Mouse (Mus musculus): ENCODE results near the gene Scn5a. TPM values are rescaled to one million over a fixed set of nuclear protein-coding genes. Genes with fewer than 3 reads are reported as not detected.

Scn5a gene
- polyA plus RNA-seq, 1 experiment from 2014 or later, result 0.42 TPM

- no peak for ATAC-seq (ENCODE audit: insufficient read depth, low FRiP score, low read depth)
- 66% methylated on average over 12 of the region's 12 CpGs for WGBS
- H3K9me3 ChIP-seq, result no peaks in the 10 kb centered on the region
- H3K27ac ChIP-seq, result no peak overlapping the region
- H3K27me3 ChIP-seq (replicated peaks), result no peaks in the 10 kb centered on the region; the same call in 1 of the 2 replicates
- no peak overlapping the region for H3K4me3 ChIP-seq (replicated peaks)
- H3K4me1 ChIP-seq, result peaks cover 6% of the 10 kb centered on the region; the same call in 1 of the 2 replicates
- no peak overlapping the region for H3K4me2 ChIP-seq
- no peaks in the 10 kb centered on the region for H3K36me3 ChIP-seq
- H3K9ac ChIP-seq, result no peak overlapping the region
These were observed 16.6 kb downstream of the Scn5a start for GRCm38 (mm10) chr9:119562256-119562655.

GRCm38 (mm10) chr9:119561746-119562145 lies 17.1 kb downstream of the Scn5a start:
- Histone ChIP-seq H3K36me3 (no peaks in the 10 kb centered on the region), H3K4me1 (peaks cover 6% of the 10 kb centered on the region; the same call in 1 of the 2 replicates), H3K9ac (no peak overlapping the region), H3K9me3 (no peaks in the 10 kb centered on the region), H3K4me2 (no peak overlapping the region), H3K27me3 (replicated peaks) (no peaks in the 10 kb centered on the region; the same call in 1 of the 2 replicates), H3K4me3 (replicated peaks) (no peak overlapping the region), H3K27ac (no peak overlapping the region)
- no peak for ATAC-seq (ENCODE audit: insufficient read depth, low FRiP score, low read depth)
- WGBS, result 59% methylated on average over 8 of the region's 8 CpGs

GRCm38 (mm10) chr9:119559537-119560276 lies 19.1 kb downstream of the Scn5a start:
- Histone ChIP-seq H3K9me3 (no peaks in the 10 kb centered on the region), H3K9ac (no peak overlapping the region), H3K27ac (no peak overlapping the region), H3K4me3 (replicated peaks) (no peak overlapping the region), H3K4me2 (no peak overlapping the region), H3K27me3 (replicated peaks) (no peaks in the 10 kb centered on the region), H3K4me1 (peaks cover 6% of the 10 kb centered on the region; the same call in 1 of the 2 replicates), H3K36me3 (no peaks in the 10 kb centered on the region)
- no peak for ATAC-seq (ENCODE audit: insufficient read depth, low FRiP score, low read depth)
- 57% methylated on average over 16 of the region's 16 CpGs for WGBS

GRCm38 (mm10) chr9:119558119-119558854 lies 20.5 kb downstream of the Scn5a start:
- no peak overlapping the region for H3K4me3 ChIP-seq (replicated peaks)
- ATAC-seq (ENCODE audit: insufficient read depth, low FRiP score, low read depth), result 0 out of 2 replicates have a peak, but pooled peaks have one; percentile 39
- no peak overlapping the region for H3K4me2 ChIP-seq
- no peaks in the 10 kb centered on the region for H3K9me3 ChIP-seq
- H3K4me1 ChIP-seq, result peaks cover 6% of the 10 kb centered on the region; the same call in 1 of the 2 replicates
- H3K27me3 ChIP-seq (replicated peaks), result no peaks in the 10 kb centered on the region
- 18% methylated on average over 12 of the region's 12 CpGs for WGBS
- H3K27ac ChIP-seq, result no peak overlapping the region
- H3K9ac ChIP-seq, result no peak overlapping the region
- no peaks in the 10 kb centered on the region for H3K36me3 ChIP-seq

- 80% methylated on average over 3 of the region's 3 CpGs for WGBS
- H3K9me3 ChIP-seq, result no peaks in the 10 kb centered on the region
- no peak overlapping the region for H3K4me2 ChIP-seq
- H3K9ac ChIP-seq, result no peak overlapping the region
- no peak overlapping the region for H3K27ac ChIP-seq
- peaks cover 4% of the 10 kb centered on the region; the same call in 1 of the 2 replicates for H3K4me1 ChIP-seq
- no peak for ATAC-seq (ENCODE audit: insufficient read depth, low FRiP score, low read depth)
- no peaks in the 10 kb centered on the region for H3K36me3 ChIP-seq
- no peak overlapping the region for H3K4me3 ChIP-seq (replicated peaks)
- H3K27me3 ChIP-seq (replicated peaks), result no peaks in the 10 kb centered on the region
These were observed 22.8 kb downstream of the Scn5a start for GRCm38 (mm10) chr9:119556043-119556442.

- ATAC-seq (ENCODE audit: insufficient read depth, low FRiP score, low read depth), result no peak
- Histone ChIP-seq H3K9ac (no peak overlapping the region), H3K4me3 (replicated peaks) (no peak overlapping the region), H3K4me2 (no peak overlapping the region), H3K4me1 (no peaks in the 10 kb centered on the region), H3K27me3 (replicated peaks) (no peaks in the 10 kb centered on the region), H3K27ac (no peak overlapping the region), H3K9me3 (no peaks in the 10 kb centered on the region), H3K36me3 (no peaks in the 10 kb centered on the region)
- 66% methylated on average over 12 of the region's 12 CpGs for whole genome bisulfite sequencing
These were observed 31.3 kb downstream of the Scn5a start for GRCm38 (mm10) chr9:119547528-119547927.

- Histone ChIP-seq H3K4me3 (replicated peaks) (no peak overlapping the region), H3K9me3 (no peaks in the 10 kb centered on the region), H3K9ac (no peak overlapping the region), H3K36me3 (no peaks in the 10 kb centered on the region), H3K27ac (no peak overlapping the region), H3K4me2 (no peak overlapping the region), H3K27me3 (replicated peaks) (no peaks in the 10 kb centered on the region), H3K4me1 (no peaks in the 10 kb centered on the region)
- no peak for ATAC-seq (ENCODE audit: insufficient read depth, low FRiP score, low read depth)
- WGBS, result 84% methylated on average over 8 of the region's 8 CpGs
These were observed 31.7 kb downstream of the Scn5a start for GRCm38 (mm10) chr9:119547128-119547527.

- H3K27ac ChIP-seq, result no peak overlapping the region
- no peaks in the 10 kb centered on the region for H3K4me1 ChIP-seq
- no peaks in the 10 kb centered on the region for H3K27me3 ChIP-seq (replicated peaks)
- no peaks in the 10 kb centered on the region for H3K9me3 ChIP-seq
- H3K4me2 ChIP-seq, result no peak overlapping the region
- WGBS, result 86% methylated on average over 9 of the region's 9 CpGs
- H3K36me3 ChIP-seq, result no peaks in the 10 kb centered on the region
- no peak overlapping the region for H3K9ac ChIP-seq
- no peak for ATAC-seq (ENCODE audit: insufficient read depth, low FRiP score, low read depth)
- no peak overlapping the region for H3K4me3 ChIP-seq (replicated peaks)
These were observed 38.1 kb downstream of the Scn5a start for GRCm38 (mm10) chr9:119540726-119541125.

- no peak overlapping the region for H3K27ac ChIP-seq
- H3K9ac ChIP-seq, result no peak overlapping the region
- H3K27me3 ChIP-seq (replicated peaks), result no peaks in the 10 kb centered on the region
- no peak for ATAC-seq (ENCODE audit: insufficient read depth, low FRiP score, low read depth)
- WGBS, result 74% methylated on average over 4 of the region's 4 CpGs
- H3K36me3 ChIP-seq, result no peaks in the 10 kb centered on the region
- no peaks in the 10 kb centered on the region for H3K9me3 ChIP-seq
- H3K4me1 ChIP-seq, result no peaks in the 10 kb centered on the region
- no peak overlapping the region for H3K4me3 ChIP-seq (replicated peaks)
- no peak overlapping the region for H3K4me2 ChIP-seq
These were observed 41.0 kb downstream of the Scn5a start for GRCm38 (mm10) chr9:119537823-119538222.

GRCm38 (mm10) chr9:119531684-119532417 lies 47.0 kb downstream of the Scn5a start:
- Histone ChIP-seq H3K4me1 (no peaks in the 10 kb centered on the region), H3K27ac (no peak overlapping the region), H3K36me3 (no peaks in the 10 kb centered on the region), H3K27me3 (replicated peaks) (0 out of 2 replicates have a peak, but pooled peaks cover 3% of the 10 kb centered on the region), H3K9me3 (no peaks in the 10 kb centered on the region), H3K9ac (no peak overlapping the region), H3K4me3 (replicated peaks) (no peak overlapping the region), H3K4me2 (no peak overlapping the region)
- WGBS, result 23% methylated on average over 10 of the region's 10 CpGs
- no peak for ATAC-seq (ENCODE audit: insufficient read depth, low FRiP score, low read depth)

GRCm38 (mm10) chr9:119524511-119524910 lies 54.3 kb downstream of the Scn5a start:
- no peaks in the 10 kb centered on the region for H3K4me1 ChIP-seq
- H3K9me3 ChIP-seq, result no peaks in the 10 kb centered on the region
- 85% methylated on average over 6 of the region's 6 CpGs for WGBS
- no peak overlapping the region for H3K9ac ChIP-seq
- H3K36me3 ChIP-seq, result no peaks in the 10 kb centered on the region
- no peak overlapping the region for H3K4me3 ChIP-seq (replicated peaks)
- ATAC-seq (ENCODE audit: insufficient read depth, low FRiP score, low read depth), result no peak
- no peak overlapping the region for H3K27ac ChIP-seq
- H3K27me3 ChIP-seq (replicated peaks), result no peaks in the 10 kb centered on the region
- no peak overlapping the region for H3K4me2 ChIP-seq

- Histone ChIP-seq H3K9ac (no peak overlapping the region), H3K27ac (no peak overlapping the region), H3K9me3 (no peaks in the 10 kb centered on the region), H3K27me3 (replicated peaks) (no peaks in the 10 kb centered on the region), H3K36me3 (no peaks in the 10 kb centered on the region), H3K4me2 (no peak overlapping the region), H3K4me1 (no peaks in the 10 kb centered on the region), H3K4me3 (replicated peaks) (no peak overlapping the region)
- 81% methylated on average over 8 of the region's 8 CpGs for WGBS
- ATAC-seq (ENCODE audit: insufficient read depth, low FRiP score, low read depth), result no peak
These were observed 55.5 kb downstream of the Scn5a start for GRCm38 (mm10) chr9:119523301-119523700.
